Mouse (Mus musculus) embryo, embryonic 11.5 days (tissue): ENCODE results near the gene Slco3a1.
A peak's percentile ranks its signal among the peaks of the same experiment; 100 is the strongest.
"Not testable (repeated sequence)": the region's sequence is repeated elsewhere in the genome, so short reads cannot be mapped to it uniquely, and the experiment has no call there.

ENCODE experiments used
- DNase-seq: peaks from one replicate; pipeline ENCODE4 v3.0.0-alpha.2; 2012; ENCODE audit warnings: low read depth, low spot score

The Slco3a1 gene

GRCm38 (mm10) chr7:74432950-74433349 lies 121.6 kb downstream of the Slco3a1 start:
- DNase-seq, result no peak

- no peak for DNase-seq
These were observed 125.3 kb downstream of the Slco3a1 start for GRCm38 (mm10) chr7:74429252-74429651.

- no peak for DNase-seq
These were observed 127.4 kb downstream of the Slco3a1 start for GRCm38 (mm10) chr7:74427135-74427534.

GRCm38 (mm10) chr7:74425941-74426340 lies 128.6 kb downstream of the Slco3a1 start:
- no peak for DNase-seq

GRCm38 (mm10) chr7:74423928-74424850 lies 130.4 kb downstream of the Slco3a1 start:
- no peak for DNase-seq

- DNase-seq, result no peak
These were observed 131.3 kb downstream of the Slco3a1 start for GRCm38 (mm10) chr7:74423316-74423715.

GRCm38 (mm10) chr7:74422731-74423130 lies 131.8 kb downstream of the Slco3a1 start:
- no peak for DNase-seq

GRCm38 (mm10) chr7:74422002-74422401 lies 132.6 kb downstream of the Slco3a1 start:
- DNase-seq, result no peak

- no peak for DNase-seq
These were observed 133.0 kb downstream of the Slco3a1 start for GRCm38 (mm10) chr7:74421591-74421990.

- no peak for DNase-seq
These were observed 134.9 kb downstream of the Slco3a1 start for GRCm38 (mm10) chr7:74419706-74420105.

- DNase-seq, result peak; percentile 24
These were observed 137.6 kb downstream of the Slco3a1 start for GRCm38 (mm10) chr7:74417009-74417408.

- no peak for DNase-seq
These were observed 139.3 kb downstream of the Slco3a1 start for GRCm38 (mm10) chr7:74415241-74415640.

- no peak for DNase-seq
These were observed 140.6 kb downstream of the Slco3a1 start for GRCm38 (mm10) chr7:74413738-74414716.

- DNase-seq, result no peak
These were observed 145.8 kb downstream of the Slco3a1 start for GRCm38 (mm10) chr7:74408601-74409323.

GRCm38 (mm10) chr7:74407851-74408250 lies 146.7 kb downstream of the Slco3a1 start:
- not testable (repeated sequence) for DNase-seq

- DNase-seq, result no peak
These were observed 154.9 kb downstream of the Slco3a1 start for GRCm38 (mm10) chr7:74399729-74400128.

- DNase-seq, result no peak
These were observed 155.4 kb downstream of the Slco3a1 start for GRCm38 (mm10) chr7:74399154-74399553.

- no peak for DNase-seq
These were observed 156.3 kb downstream of the Slco3a1 start for GRCm38 (mm10) chr7:74398326-74398725.

GRCm38 (mm10) chr7:74391451-74391873 lies 163.1 kb downstream of the Slco3a1 start:
- DNase-seq, result no peak

- no peak for DNase-seq
These were observed 165.0 kb downstream of the Slco3a1 start for GRCm38 (mm10) chr7:74389570-74389969.

GRCm38 (mm10) chr7:74386257-74386656 lies 168.3 kb downstream of the Slco3a1 start:
- no peak for DNase-seq
